Comparison of ENCODE assay signal across 21 mouse cellular contexts in the genomic region with DNA sequence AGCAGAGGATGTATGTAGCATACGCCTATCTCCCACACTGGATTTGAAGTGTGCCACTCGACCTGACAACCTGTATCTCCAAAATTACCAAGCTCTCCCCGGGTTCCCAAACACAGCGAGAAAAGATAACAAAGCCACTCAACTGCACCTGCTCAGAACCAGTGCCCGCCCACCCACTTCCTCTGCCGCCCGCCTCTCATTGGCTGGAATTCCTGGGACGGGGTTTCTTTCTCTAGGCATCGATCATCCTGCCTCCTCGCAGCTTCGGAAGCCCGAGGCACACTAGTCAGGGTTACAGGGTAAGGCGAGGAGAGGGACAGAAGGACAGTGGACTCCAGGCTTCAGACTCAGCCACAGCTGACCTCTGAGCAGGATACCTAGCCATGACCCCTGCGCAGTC. TPM values are rescaled to one million over a fixed set of nuclear protein-coding genes. Genes with fewer than 3 reads are reported as not detected.
"Had no signal": no experiment of that assay in that cellular context is flagged by ENCODE, and none has a peak within 500 bp of the region (broad histone marks: within the 10 kb centered on the region; RNA-seq: fewer than 3 reads in every experiment).

No protein-coding gene starts in this region.

- H3K9me3 ChIP-seq: midbrain, embryonic 13.5 days; neural tube, embryonic 12.5 days; stomach, embryonic 15.5 days had no signal

- H3K27me3 ChIP-seq: midbrain, embryonic 13.5 days; neural tube, embryonic 12.5 days; stomach, embryonic 15.5 days had no signal

- H3K27ac ChIP-seq: midbrain, embryonic 13.5 days; neural tube, embryonic 12.5 days; stomach, embryonic 15.5 days; stomach, postnatal 0 days had no signal

- ATAC-seq: midbrain, embryonic 13.5 days; midbrain, embryonic 16.5 days had no signal

- H3K4me3 ChIP-seq: midbrain, embryonic 13.5 days; myocyte; neural tube, embryonic 12.5 days; stomach, embryonic 15.5 days had no signal

- H3K4me2 ChIP-seq: lung, embryonic 14.5 days; midbrain, embryonic 11.5 days; midbrain, embryonic 13.5 days; neural tube, embryonic 12.5 days; stomach, embryonic 15.5 days had no signal

- H3K4me1 ChIP-seq: midbrain, embryonic 13.5 days; neural tube, embryonic 12.5 days had no signal

- H3K9ac ChIP-seq: lung, embryonic 14.5 days; midbrain, embryonic 13.5 days; neural tube, embryonic 12.5 days; stomach, embryonic 15.5 days had no signal

- DNase-seq: lung, adult 18-20 months; lung, embryonic 14.5 days; lung, postnatal 10 days; lung, postnatal 4 days; right cerebral cortex, postnatal 14 days; thymus, adult 2 months; thymus, postnatal 25 days; thymus, postnatal 4 days had no signal

RNA-seq across cellular contexts. Expression of gene Slc25a34, which starts 5.0 kb away (rescaled TPM):
- total RNA-seq: megakaryocyte, adult 5-6 weeks; megakaryocyte-erythroid progenitor cell, adult 5-6 weeks had no signal
- polyA plus RNA-seq: lung, embryonic 14.5 days; midbrain, embryonic 11.5 days; neural tube, embryonic 12.5 days; neural tube, embryonic 14.5 days had no signal

RNA-seq across cellular contexts. Expression of gene Tmem82, which starts 10.2 kb away (rescaled TPM):
- total RNA-seq: neutrophil, adult 5-6 weeks had no signal

RNA-seq across cellular contexts. Expression of gene Fblim1, which starts 22.8 kb away (rescaled TPM):
- total RNA-seq: megakaryocyte, adult 5-6 weeks; megakaryocyte-erythroid progenitor cell, adult 5-6 weeks had no signal

RNA-seq across cellular contexts. Expression of gene Rsc1a1, which starts 56.7 kb away (rescaled TPM):
- polyA plus RNA-seq: liver, embryonic 16.5 days; lung, embryonic 16.5 days; midbrain, embryonic 13.5 days; neural tube, embryonic 12.5 days; stomach, embryonic 15.5 days; stomach, postnatal 0 days had no signal
